Mouse (Mus musculus) layer of hippocampus, adult 18-20 months (tissue): Measurements from ENCODE around the gene Shank2. TPM values are rescaled to one million over a fixed set of nuclear protein-coding genes. Genes with fewer than 3 reads are reported as not detected.

ENCODE experiments used
- DNase-seq, 2 experiments: peaks; one replicate each; pipeline ENCODE4 v3.0.0; 2022; ENCODE audit warnings: low spot score in 2 of 2
- long read RNA-seq: library from polyadenylated mRNA; stranded (forward); transcript quantifications from one replicate; pipeline ENCODE4 v2.0.0, GENCODE M21; 2021
- total RNA-seq, 2 experiments: library from RNA; stranded (reverse); gene quantifications; 2 replicates each; pipeline ENCODE4 v1.2.3; 2021

Shank2 gene
- 100 to 1,000 TPM; 119 to 122 TPM for total RNA-seq
- long read RNA-seq, partial matches to known transcripts: 7 of 50 reads
- long read RNA-seq, other reads (novel, unspliced or antisense): 43 of 50 reads

GRCm38 (mm10) chr7:144001628-144002027 is at the start of gene Shank2:
Gene Shank2 (plus strand): TSS chr7:144001928.
- DNase-seq: no peak

GRCm38 (mm10) chr7:143952130-143952529 is 49.6 kb upstream of the Shank2 start:
- no peak for DNase-seq

- no peak for DNase-seq
Measured at GRCm38 (mm10) chr7:143956575-143957295, 45.0 kb upstream of the Shank2 start.

GRCm38 (mm10) chr7:143958030-143958565 is 43.6 kb upstream of the Shank2 start:
- no peak for DNase-seq

- no peak for DNase-seq
Measured at GRCm38 (mm10) chr7:143963813-143964212, 37.9 kb upstream of the Shank2 start.

- DNase-seq: no peak
Measured at GRCm38 (mm10) chr7:143966621-143967020, 35.1 kb upstream of the Shank2 start.

GRCm38 (mm10) chr7:143977491-143977830 is 24.3 kb upstream of the Shank2 start:
- DNase-seq: no peak

- DNase-seq: no peak
Measured at GRCm38 (mm10) chr7:143977831-143978682, 23.7 kb upstream of the Shank2 start.

GRCm38 (mm10) chr7:143978741-143979371 is 22.9 kb upstream of the Shank2 start:
- peak; percentile 4 to 54 for DNase-seq

- DNase-seq: no peak
Measured at GRCm38 (mm10) chr7:143979986-143980385, 21.7 kb upstream of the Shank2 start.

- no peak for DNase-seq
Measured at GRCm38 (mm10) chr7:143986281-143986680, 15.4 kb upstream of the Shank2 start.

- no peak for DNase-seq
Measured at GRCm38 (mm10) chr7:143991160-143991559, 10.6 kb upstream of the Shank2 start.

- DNase-seq: no peak
Measured at GRCm38 (mm10) chr7:143999073-143999472, 2.7 kb upstream of the Shank2 start.

GRCm38 (mm10) chr7:144003471-144003870 is 1.7 kb downstream of the Shank2 start:
- DNase-seq: no peak

GRCm38 (mm10) chr7:144008079-144008478 is 6.4 kb downstream of the Shank2 start:
- no peak for DNase-seq

GRCm38 (mm10) chr7:144008985-144009384 is 7.3 kb downstream of the Shank2 start:
- DNase-seq: no peak

GRCm38 (mm10) chr7:144014485-144014884 is 12.8 kb downstream of the Shank2 start:
- no peak for DNase-seq

GRCm38 (mm10) chr7:144021801-144022200 is 20.1 kb downstream of the Shank2 start:
- no peak for DNase-seq

GRCm38 (mm10) chr7:144022682-144023081 is 21.0 kb downstream of the Shank2 start:
- no peak for DNase-seq

GRCm38 (mm10) chr7:144023561-144023960 is 21.8 kb downstream of the Shank2 start:
- no peak for DNase-seq

- DNase-seq: no peak
Measured at GRCm38 (mm10) chr7:144026024-144026752, 24.5 kb downstream of the Shank2 start.
